Mouse (Mus musculus): Measurements from ENCODE around the gene Celf2. TPM values are rescaled to one million over a fixed set of nuclear protein-coding genes. Genes with fewer than 3 reads are reported as not detected.
A peak's percentile ranks its signal among the peaks of the same experiment; 100 is the strongest.

Gene Celf2
- polyA plus RNA-seq, 1 experiment from 2014 or later, result 12.3 TPM

DNA sequence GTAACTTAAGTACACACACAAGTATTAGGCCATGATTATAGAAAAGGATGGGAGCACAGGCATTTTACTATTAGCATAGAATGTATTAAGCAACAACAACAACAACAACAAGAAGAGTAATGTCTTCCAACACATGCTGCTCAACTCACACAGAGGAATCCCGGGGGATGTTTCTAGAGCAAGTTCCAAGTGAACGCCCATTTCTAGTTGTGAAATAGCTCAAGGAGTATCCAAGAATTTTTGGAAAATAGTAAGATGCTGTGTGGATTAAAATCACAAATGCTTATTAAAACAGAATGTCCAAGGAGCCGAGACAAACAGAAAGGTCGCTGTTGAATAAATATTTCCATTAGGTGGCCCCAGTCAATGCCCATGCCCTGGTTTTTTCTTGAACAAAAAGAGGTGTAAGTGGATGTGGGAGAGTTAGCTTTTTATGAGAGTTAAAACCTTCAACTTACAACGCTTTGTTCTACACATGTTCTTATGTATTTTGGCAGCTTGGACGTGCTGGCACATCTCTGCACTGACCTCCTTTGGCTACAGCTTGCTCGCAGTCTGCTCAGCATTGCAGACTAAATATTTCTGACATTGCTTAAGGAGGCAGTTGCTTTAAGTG is 448.8 kb downstream of the Celf2 start:
- 81% methylated on average over 7 of the region's 7 CpGs for WGBS
- no peak overlapping the region for H3K4me2 ChIP-seq (replicated peaks; ENCODE audit: low read depth, low read length)
- no peak overlapping the region for H3K4me3 ChIP-seq (ENCODE audit: low read length)
- H3K4me1 ChIP-seq (ENCODE audit: control insufficient read depth, insufficient read depth, low read length), result 0 out of 2 replicates have a peak, but pooled peaks cover 3% of the 10 kb centered on the region
- ATAC-seq (ENCODE audit: low FRiP score, low TSS enrichment), result no peak
- H3K9ac ChIP-seq (ENCODE audit: low read depth, low read length), result no peak overlapping the region
- no peaks in the 10 kb centered on the region for H3K27me3 ChIP-seq (ENCODE audit: control insufficient read depth, insufficient read depth, low read length)
- no peaks in the 10 kb centered on the region for H3K9me3 ChIP-seq (ENCODE audit: control insufficient read depth, low read length)
- H3K27ac ChIP-seq (ENCODE audit: low read depth, low read length), result no peak overlapping the region
- no peaks in the 10 kb centered on the region for H3K36me3 ChIP-seq (ENCODE audit: control insufficient read depth, insufficient read depth, low read length)

DNA sequence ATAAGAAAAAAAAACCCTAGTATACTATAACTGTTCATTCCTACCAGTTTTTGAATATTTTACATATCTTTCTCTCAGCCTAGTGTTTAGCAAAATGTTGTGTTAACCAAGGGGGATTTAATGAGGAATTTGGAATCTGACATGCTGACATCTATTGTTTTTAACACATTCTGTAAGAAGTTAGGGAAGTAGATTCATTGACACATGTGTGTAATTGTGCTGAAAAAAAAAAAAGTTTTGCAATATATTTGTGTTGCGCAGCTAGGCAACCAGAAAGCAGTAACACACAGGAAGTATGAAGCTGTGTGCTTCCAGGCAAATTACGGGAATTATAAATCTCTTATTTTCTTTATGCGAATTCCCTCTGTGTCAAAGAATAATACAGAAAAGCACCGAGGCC is 453.0 kb downstream of the Celf2 start:
- ATAC-seq (ENCODE audit: low FRiP score, low TSS enrichment), result no peak
- Histone ChIP-seq H3K36me3 (ENCODE audit: control insufficient read depth, insufficient read depth, low read length) (no peaks in the 10 kb centered on the region), H3K9me3 (ENCODE audit: control insufficient read depth, low read length) (no peaks in the 10 kb centered on the region), H3K4me3 (ENCODE audit: low read length) (no peak overlapping the region), H3K27me3 (ENCODE audit: control insufficient read depth, insufficient read depth, low read length) (no peaks in the 10 kb centered on the region), H3K4me1 (ENCODE audit: control insufficient read depth, insufficient read depth, low read length) (no peaks in the 10 kb centered on the region), H3K9ac (ENCODE audit: low read depth, low read length) (no peak overlapping the region), H3K27ac (ENCODE audit: low read depth, low read length) (no peak overlapping the region), H3K4me2 (replicated peaks; ENCODE audit: low read depth, low read length) (no peak overlapping the region)
- 63% methylated on average over 4 of the region's 4 CpGs for WGBS

DNA sequence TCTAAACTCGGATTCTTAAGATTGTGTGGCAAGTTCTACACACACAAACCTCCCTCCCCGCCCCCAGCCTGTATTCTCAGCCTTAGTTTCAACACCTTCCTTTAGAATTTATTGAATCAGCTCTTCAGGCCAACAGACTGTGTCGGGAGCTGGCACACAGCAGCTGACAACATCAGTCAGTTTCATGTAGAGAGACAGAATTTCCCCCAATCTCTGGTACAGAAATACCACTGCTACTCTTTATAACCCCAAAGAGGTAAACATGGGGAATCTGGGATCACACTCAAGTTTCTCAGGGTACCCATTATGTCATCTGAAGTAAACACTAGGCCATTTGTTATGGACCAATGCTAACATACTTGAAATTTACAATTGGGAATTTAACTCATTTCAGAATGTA is 453.4 kb downstream of the Celf2 start:
- 62% methylated on average over 3 of the region's 3 CpGs for WGBS
- Histone ChIP-seq H3K4me3 (ENCODE audit: low read length) (no peak overlapping the region), H3K27ac (ENCODE audit: low read depth, low read length) (no peak overlapping the region), H3K9me3 (ENCODE audit: control insufficient read depth, low read length) (no peaks in the 10 kb centered on the region), H3K9ac (ENCODE audit: low read depth, low read length) (no peak overlapping the region), H3K4me1 (ENCODE audit: control insufficient read depth, insufficient read depth, low read length) (no peaks in the 10 kb centered on the region), H3K4me2 (replicated peaks; ENCODE audit: low read depth, low read length) (no peak overlapping the region), H3K27me3 (ENCODE audit: control insufficient read depth, insufficient read depth, low read length) (no peaks in the 10 kb centered on the region), H3K36me3 (ENCODE audit: control insufficient read depth, insufficient read depth, low read length) (no peaks in the 10 kb centered on the region)
- no peak for ATAC-seq (ENCODE audit: low FRiP score, low TSS enrichment)

DNA sequence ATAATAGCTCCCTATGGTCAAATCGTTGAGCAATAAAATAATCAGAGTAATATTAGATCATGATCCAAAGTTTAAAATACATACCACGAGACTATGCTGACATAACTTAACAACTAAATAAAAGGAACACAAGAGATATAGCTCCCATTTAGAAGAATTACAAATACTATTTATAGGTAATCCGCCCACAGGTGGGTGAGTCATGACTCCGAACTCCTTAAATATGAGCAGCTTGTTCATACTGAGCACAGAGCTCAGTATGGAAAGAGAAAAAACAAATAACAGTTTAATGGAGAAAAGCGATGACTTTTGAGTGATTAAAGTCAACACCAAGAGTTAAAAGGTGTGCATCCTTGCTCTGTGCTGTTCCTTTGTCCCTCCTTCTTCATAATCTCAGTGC is 458.3 kb downstream of the Celf2 start:
- no peak overlapping the region for H3K4me2 ChIP-seq (replicated peaks; ENCODE audit: low read depth, low read length)
- WGBS, result 90% methylated on average over 5 of the region's 5 CpGs
- ATAC-seq (ENCODE audit: low FRiP score, low TSS enrichment), result no peak

DNA sequence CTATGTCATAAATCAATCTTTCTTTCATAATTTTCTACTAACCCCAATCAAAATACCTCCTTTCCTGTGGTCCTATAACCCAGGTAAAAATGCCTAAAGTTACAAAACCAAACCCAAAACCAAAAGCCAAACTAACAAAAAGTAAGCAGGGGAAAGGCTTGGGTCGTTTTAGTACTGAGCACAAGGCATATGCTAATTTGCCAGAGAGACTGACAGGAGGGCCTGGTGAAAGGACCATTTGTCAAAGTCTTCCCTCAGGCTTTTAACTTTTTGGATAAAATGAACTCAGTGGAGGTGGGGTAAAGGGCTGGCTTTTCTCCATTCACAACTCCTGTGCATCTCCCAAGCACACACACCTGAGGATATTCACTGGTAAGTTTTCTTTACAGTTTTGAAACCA is 463.2 kb downstream of the Celf2 start:
- Histone ChIP-seq H3K27me3 (ENCODE audit: control insufficient read depth, insufficient read depth, low read length) (no peaks in the 10 kb centered on the region), H3K4me1 (ENCODE audit: control insufficient read depth, insufficient read depth, low read length) (no peaks in the 10 kb centered on the region), H3K9ac (ENCODE audit: low read depth, low read length) (no peak overlapping the region), H3K27ac (ENCODE audit: low read depth, low read length) (no peak overlapping the region), H3K4me3 (ENCODE audit: low read length) (no peak overlapping the region), H3K36me3 (ENCODE audit: control insufficient read depth, insufficient read depth, low read length) (no peaks in the 10 kb centered on the region), H3K9me3 (ENCODE audit: control insufficient read depth, low read length) (no peaks in the 10 kb centered on the region; the same call in 1 of the 2 replicates), H3K4me2 (replicated peaks; ENCODE audit: low read depth, low read length) (no peak overlapping the region)
- 10% methylated on average over 1 of the region's 1 CpGs for WGBS
- ATAC-seq (ENCODE audit: low FRiP score, low TSS enrichment), result no peak

More for the DNA sequence above, 458.3 kb downstream of the Celf2 start:
- no peaks in the 10 kb centered on the region; the same call in 1 of the 2 replicates for H3K9me3 ChIP-seq (ENCODE audit: control insufficient read depth, low read length)
- no peaks in the 10 kb centered on the region for H3K27me3 ChIP-seq (ENCODE audit: control insufficient read depth, insufficient read depth, low read length)
- no peak overlapping the region for H3K27ac ChIP-seq (ENCODE audit: low read depth, low read length)
- no peak overlapping the region for H3K9ac ChIP-seq (ENCODE audit: low read depth, low read length)
- H3K4me1 ChIP-seq (ENCODE audit: control insufficient read depth, insufficient read depth, low read length), result no peaks in the 10 kb centered on the region
- no peaks in the 10 kb centered on the region for H3K36me3 ChIP-seq (ENCODE audit: control insufficient read depth, insufficient read depth, low read length)
- H3K4me3 ChIP-seq (ENCODE audit: low read length), result no peak overlapping the region

DNA sequence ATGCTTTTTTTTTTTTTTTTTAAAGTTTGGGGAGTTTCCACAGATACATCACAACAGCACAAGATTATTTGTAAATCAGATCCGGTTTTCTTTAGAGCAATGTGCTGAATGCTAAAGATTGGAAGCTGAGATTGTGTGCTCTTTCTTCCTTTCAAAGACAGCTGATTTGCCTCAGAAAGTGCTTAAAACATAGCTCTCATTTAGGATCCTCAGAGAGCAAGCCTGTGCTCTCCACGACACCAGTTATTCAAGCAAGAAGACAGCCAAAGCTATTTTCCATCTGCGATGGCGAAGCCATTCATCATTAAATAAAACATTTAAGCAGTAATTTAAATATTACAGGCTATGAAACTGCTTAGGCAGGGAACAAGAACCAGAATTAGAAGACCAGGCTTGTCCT is 463.8 kb downstream of the Celf2 start:
- H3K27me3 ChIP-seq (ENCODE audit: control insufficient read depth, insufficient read depth, low read length), result no peaks in the 10 kb centered on the region
- WGBS, result 60% methylated on average over 4 of the region's 4 CpGs
- H3K4me3 ChIP-seq (ENCODE audit: low read length), result no peak overlapping the region
- H3K36me3 ChIP-seq (ENCODE audit: control insufficient read depth, insufficient read depth, low read length), result no peaks in the 10 kb centered on the region
- no peak overlapping the region for H3K4me2 ChIP-seq (replicated peaks; ENCODE audit: low read depth, low read length)
- no peak overlapping the region for H3K9ac ChIP-seq (ENCODE audit: low read depth, low read length)
- no peaks in the 10 kb centered on the region; the same call in 1 of the 2 replicates for H3K9me3 ChIP-seq (ENCODE audit: control insufficient read depth, low read length)
- H3K27ac ChIP-seq (ENCODE audit: low read depth, low read length), result no peak overlapping the region
- no peaks in the 10 kb centered on the region for H3K4me1 ChIP-seq (ENCODE audit: control insufficient read depth, insufficient read depth, low read length)
- 0 out of 2 replicates have a peak, but pooled peaks have one; percentile 6 for ATAC-seq (ENCODE audit: low FRiP score, low TSS enrichment)

DNA sequence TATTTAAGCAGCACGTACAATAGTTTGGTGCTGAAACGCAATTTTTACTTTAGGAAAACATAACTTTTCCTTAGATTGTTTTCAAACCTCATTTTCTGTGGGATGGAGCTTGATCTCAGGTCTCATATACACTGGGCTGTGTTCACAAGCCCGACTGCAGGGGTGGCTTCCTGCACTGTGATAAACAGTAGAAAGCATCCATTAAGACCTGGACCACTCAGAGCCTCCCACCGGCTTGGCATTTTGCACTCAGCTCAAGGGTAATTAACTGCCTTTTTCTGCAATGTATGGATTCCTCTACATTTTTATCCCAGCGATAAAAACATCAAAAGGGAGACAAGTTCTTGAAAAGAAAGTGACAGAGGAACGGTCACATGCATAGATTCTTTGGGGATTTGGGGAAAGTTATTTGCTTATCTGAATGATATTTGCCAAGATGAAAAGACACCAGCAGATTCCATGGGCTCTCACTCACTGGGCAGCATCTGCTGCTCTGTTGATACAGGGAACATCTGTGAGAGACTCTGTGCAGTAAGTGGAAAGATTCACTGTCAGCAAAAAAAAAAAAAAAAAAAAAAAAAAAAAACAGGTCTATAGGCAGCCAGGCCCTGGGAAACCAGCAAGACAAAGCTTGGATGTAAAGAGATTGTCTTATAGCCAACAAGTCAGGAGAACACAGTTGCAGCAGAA is 465.4 kb downstream of the Celf2 start:
- ATAC-seq (ENCODE audit: low FRiP score, low TSS enrichment), result no peak
- Histone ChIP-seq H3K4me2 (replicated peaks; ENCODE audit: low read depth, low read length) (no peak overlapping the region), H3K27me3 (ENCODE audit: control insufficient read depth, insufficient read depth, low read length) (no peaks in the 10 kb centered on the region), H3K27ac (ENCODE audit: low read depth, low read length) (no peak overlapping the region), H3K9me3 (ENCODE audit: control insufficient read depth, low read length) (no peaks in the 10 kb centered on the region; the same call in 1 of the 2 replicates), H3K36me3 (ENCODE audit: control insufficient read depth, insufficient read depth, low read length) (no peaks in the 10 kb centered on the region), H3K4me3 (ENCODE audit: low read length) (no peak overlapping the region), H3K4me1 (ENCODE audit: control insufficient read depth, insufficient read depth, low read length) (no peaks in the 10 kb centered on the region), H3K9ac (ENCODE audit: low read depth, low read length) (no peak overlapping the region)
- 62% methylated on average over 6 of the region's 6 CpGs for WGBS

DNA sequence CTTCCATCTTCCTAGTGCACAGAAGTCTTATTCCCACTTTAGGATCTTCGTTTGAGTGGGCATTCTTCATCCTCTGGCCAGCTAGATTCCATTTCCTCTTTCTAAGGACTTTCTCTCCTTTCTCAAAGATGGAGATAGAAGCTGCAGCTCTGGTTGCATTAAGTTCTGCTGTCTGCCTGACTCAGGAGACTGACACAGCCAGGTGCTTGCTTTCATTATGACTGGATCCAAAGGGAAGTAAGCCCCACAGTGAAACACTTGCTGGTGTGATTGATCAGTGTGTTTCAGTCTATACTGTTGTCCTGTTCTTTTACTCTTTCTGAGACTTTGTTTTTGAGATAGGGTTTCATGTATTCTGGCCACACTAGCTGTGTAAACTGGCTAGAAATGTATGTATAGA is 468.4 kb downstream of the Celf2 start:
- Histone ChIP-seq H3K9me3 (ENCODE audit: control insufficient read depth, low read length) (no peaks in the 10 kb centered on the region), H3K27ac (ENCODE audit: low read depth, low read length) (no peak overlapping the region)
- ATAC-seq (ENCODE audit: low FRiP score, low TSS enrichment), result no peak

DNA sequence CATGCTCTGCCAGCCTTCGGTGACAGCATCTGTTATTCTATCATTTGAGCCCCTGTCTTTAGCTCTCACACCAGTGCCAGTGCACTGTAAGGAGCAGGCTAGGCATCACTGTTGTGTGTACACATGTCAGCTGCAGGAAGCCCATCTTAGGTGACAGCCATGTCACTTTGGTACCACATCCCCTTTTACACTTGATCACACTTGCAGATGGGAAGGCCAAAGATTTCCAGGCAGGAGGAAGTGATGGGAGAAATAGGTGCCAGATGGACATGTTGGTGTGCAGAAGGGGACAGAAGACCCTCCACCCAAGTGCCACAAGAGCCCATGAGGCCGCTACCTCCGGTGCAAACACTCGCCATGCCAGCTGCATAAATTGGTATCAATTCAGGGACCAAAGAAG is 470.4 kb downstream of the Celf2 start:
- H3K27me3 ChIP-seq (ENCODE audit: control insufficient read depth, insufficient read depth, low read length), result no peaks in the 10 kb centered on the region
- no peak overlapping the region for H3K4me3 ChIP-seq (ENCODE audit: low read length)
- no peak overlapping the region for H3K9ac ChIP-seq (ENCODE audit: low read depth, low read length)
- H3K4me2 ChIP-seq (replicated peaks; ENCODE audit: low read depth, low read length), result no peak overlapping the region
- no peaks in the 10 kb centered on the region for H3K9me3 ChIP-seq (ENCODE audit: control insufficient read depth, low read length)
- H3K27ac ChIP-seq (ENCODE audit: low read depth, low read length), result no peak overlapping the region
- H3K36me3 ChIP-seq (ENCODE audit: control insufficient read depth, insufficient read depth, low read length), result no peaks in the 10 kb centered on the region
- no peaks in the 10 kb centered on the region for H3K4me1 ChIP-seq (ENCODE audit: control insufficient read depth, insufficient read depth, low read length)
- WGBS, result 91% methylated on average over 4 of the region's 4 CpGs
- ATAC-seq (ENCODE audit: low FRiP score, low TSS enrichment), result no peak

More for the DNA sequence above, 468.4 kb downstream of the Celf2 start:
- Histone ChIP-seq H3K4me2 (replicated peaks; ENCODE audit: low read depth, low read length) (no peak overlapping the region), H3K36me3 (ENCODE audit: control insufficient read depth, insufficient read depth, low read length) (no peaks in the 10 kb centered on the region), H3K27me3 (ENCODE audit: control insufficient read depth, insufficient read depth, low read length) (no peaks in the 10 kb centered on the region), H3K4me3 (ENCODE audit: low read length) (no peak overlapping the region), H3K4me1 (ENCODE audit: control insufficient read depth, insufficient read depth, low read length) (no peaks in the 10 kb centered on the region), H3K9ac (ENCODE audit: low read depth, low read length) (no peak overlapping the region)
- 56% methylated on average over 1 of the region's 1 CpGs for WGBS

Measured in kidney, embryonic 14.5 days (tissue).